Mouse (Mus musculus) B cell, adult 2 months (primary cell): Measurements from ENCODE around the gene Clba1.
A peak's percentile ranks its signal among the peaks of the same experiment; 100 is the strongest.
"Not testable (repeated sequence)": the region's sequence is repeated elsewhere in the genome, so short reads cannot be mapped to it uniquely, and the experiment has no call there.

Experiments
- DNase-seq, 2 experiments: peaks; one replicate each; pipeline ENCODE4 v3.0.0; 2022

The Clba1 gene

GRCm38 (mm10) chr12:112795466-112796104, 13.2 kb upstream of the Clba1 start:
- no peak for DNase-seq

DNA sequence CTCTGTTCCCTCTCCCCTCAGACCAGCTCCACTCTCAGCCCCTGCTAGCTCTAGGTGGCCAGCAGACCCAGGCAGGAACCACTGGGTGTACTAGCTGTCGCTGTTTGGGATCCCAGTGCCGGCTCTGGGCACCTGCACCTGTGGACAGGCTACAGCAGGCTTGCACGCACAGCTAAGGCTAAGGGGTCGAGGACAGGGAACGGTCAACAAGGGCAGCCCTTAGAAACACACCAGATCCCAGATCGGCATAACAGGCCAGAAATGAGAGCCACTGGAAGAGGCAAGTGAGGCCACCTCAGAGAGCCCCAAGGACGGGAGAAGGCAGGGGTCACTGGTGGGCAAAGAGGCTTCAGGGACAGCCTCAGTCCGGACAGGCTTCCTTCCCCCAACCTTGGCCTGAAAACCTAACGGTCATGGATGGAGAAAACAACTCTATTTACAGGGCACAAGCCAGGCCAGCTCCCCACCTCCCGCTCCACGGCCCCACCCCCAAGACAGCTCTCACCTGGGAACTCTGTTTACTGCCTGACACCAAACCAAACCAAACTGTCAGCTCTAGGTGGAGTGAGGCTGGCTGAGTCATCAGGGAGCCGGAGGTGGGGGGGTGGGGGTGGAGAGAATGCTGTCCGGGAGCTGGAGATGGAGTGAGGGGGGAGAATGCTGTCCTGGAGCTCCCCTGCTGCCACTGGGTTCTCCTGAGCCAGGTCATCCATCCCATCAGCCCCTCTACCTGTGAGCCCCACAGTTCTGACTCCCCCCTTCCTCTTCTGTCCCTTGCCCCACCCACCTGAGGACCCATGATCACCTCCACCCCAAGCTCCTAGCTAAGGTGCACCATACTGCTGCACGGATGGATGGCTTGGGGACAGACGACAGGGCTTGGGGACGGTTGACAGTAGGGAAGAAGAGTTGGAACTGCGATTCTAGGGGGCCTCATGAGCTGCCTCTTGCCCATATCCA, 11.9 kb upstream of the Clba1 start:
- no peak for DNase-seq

DNA sequence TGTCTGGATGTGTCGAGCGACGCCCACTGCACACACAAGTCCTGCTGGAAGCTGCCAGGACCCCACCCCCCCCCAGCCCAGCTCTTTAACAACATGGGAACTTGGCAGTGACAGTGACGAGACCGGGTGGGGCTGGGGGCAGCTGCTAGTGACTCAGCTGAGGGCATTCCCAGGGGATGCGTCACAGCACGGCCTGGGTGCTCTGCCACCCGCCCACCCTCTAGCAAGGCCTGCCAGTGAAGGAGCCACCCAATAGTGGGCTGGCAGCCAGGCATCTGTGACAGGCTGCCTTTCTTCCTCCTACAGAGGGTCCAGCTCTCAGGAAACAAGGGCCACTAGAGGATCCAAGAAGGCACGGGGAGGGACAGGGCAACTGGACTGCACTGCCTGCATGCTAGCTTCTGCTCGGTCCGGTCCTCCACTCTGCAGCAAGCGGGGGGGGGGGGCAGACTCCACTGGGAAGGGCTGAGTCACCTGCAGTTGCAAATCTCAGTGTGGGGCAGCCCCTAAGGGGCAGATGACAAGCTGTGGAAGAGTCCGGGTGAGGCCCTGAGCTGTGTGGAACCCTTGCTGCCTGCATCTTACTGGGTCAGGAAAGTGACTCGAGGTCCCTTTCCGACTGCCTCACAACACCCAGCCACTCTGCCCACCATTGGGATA, 10.9 kb upstream of the Clba1 start:
- no peak for DNase-seq

DNA sequence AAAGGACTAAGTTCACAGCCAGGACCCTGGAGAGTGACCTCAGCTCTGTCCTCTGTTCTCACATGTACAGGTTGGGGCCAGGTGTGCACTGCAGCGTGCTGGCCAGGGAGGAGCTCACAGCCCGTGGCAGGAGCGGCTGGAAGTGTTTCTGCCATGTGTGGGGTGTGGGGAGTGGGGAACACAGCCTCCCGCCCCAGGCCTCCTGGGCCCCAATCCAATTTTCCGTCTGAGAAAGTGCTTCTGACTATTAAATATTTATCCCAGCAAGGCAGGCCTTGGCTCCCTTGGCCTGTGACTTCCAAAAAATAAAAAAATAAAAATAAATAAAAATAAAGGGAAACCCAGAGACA, 10.4 kb upstream of the Clba1 start:
- DNase-seq = no peak

- no peak for DNase-seq
These were observed 10.0 kb upstream of the Clba1 start for GRCm38 (mm10) chr12:112798716-112799115.

- DNase-seq = no peak
These were observed 9.3 kb upstream of the Clba1 start for GRCm38 (mm10) chr12:112799237-112799970.

- peak; percentile 90 to 91 for DNase-seq
These were observed 8.3 kb upstream of the Clba1 start for GRCm38 (mm10) chr12:112800476-112800875.

DNA sequence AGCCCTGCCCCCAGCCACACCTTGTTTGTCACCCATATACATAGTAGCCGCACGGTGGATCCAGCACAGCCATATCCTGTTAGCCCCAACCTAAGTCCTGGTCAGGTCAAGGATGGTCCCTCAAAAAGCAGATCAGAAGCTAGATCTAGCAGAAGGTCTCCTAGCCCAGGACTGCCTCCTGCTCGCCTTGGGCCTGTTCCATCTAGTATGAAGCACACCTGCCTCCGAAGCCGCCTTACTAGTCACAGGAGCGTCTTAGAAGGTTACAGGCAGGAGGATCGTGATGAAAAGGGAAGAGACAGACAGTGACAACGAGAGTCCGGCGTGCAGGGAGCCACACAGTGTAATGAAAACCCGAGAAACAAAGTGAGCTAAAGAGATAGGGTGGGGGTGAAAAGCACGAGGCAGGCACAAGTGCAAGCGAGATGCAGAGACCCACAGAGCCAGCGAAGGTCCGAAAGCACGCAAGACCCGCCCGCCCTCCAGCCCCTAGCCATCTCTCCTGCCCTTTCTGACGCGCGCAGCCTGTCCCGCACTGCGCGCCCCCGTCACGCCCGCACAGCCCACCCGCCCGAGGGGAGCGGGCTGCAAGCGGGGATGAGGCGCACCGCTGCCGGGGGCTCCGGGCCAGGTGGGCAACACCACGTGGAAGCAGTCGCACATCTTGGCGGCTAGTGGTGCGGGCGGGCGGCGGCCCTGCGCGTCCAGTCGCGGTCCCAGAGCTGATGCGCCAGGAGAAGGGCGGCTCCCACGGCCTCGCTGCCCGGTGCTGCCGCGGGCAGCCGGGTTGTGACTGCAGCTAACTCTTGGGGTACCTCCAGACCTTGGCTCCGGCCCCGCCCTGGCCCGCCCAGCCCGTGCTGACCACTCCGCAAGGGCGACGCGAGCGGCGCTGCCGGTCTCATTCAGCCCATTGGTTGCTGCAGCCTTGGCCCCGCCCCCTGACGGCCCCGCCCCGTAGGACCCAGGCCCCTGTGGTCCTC, 6.6 kb upstream of the Clba1 start, which contains the start of gene Ahnak2:
Gene Ahnak2, minus strand, starts transcription at position 794 of the 983 bp plus-strand sequence.
- no peak for DNase-seq

DNA sequence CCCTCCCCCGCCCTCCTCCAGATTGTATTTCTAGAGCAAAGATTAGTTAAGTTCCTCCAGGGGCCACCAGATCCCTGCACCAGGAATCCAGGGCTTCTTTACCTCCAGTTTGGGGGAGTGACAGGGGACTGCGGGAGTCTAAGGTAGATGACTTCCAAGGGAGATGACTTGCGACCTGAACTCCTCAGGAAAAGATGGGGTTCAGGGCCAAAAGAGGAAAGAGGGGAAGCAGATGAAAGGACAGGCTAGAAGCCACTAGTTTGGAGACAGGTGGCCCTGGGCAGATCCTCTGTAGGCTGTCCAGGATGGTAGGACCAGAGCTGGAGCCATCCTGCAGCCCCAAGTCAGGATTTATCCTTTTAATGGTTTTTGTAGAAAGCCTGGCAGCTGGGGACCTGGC, 5.8 kb upstream of the Clba1 start:
- no peak for DNase-seq

- DNase-seq = no peak
These were observed 4.7 kb upstream of the Clba1 start for GRCm38 (mm10) chr12:112804046-112804445.

DNA sequence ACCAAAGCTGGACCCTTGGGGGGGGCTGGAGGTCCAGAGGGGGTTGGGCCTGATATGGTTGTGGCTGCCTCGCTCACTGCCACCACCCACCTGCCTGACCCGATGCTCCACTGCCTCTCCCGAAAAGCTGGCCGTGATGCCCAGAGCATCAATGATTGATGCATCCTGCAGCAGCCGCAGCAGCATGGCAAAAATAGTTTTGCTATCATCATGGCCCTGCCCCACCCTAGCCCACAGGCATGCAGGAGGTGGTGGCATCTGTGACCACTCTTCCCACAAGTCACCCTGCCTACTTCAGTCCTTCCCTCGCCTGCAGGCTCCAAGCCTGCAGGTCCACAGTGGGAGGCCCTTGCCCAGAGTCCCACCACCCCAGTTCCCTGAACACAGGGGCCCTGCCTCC, 2.7 kb upstream of the Clba1 start:
- DNase-seq = no peak

GRCm38 (mm10) chr12:112807796-112808195, 941 bp upstream of the Clba1 start:
- no peak for DNase-seq

DNA sequence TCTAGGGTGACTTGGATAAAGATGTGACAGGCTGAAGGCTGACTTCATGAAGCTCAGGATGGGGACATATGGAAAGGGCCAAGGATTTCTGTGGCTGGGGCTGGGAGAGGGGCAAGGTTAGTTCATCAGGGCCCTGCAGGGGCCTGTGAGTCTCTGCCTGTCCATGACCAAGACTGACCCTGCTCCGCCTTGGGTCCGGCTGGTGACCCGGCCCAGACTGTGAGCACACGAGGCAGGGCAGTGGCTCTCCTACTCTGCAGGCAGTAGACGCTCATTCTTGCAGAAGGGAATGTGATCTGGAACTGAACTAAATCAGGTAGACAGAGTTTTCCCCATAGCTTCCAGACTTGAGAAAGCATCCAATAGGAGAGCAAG, 538 bp upstream of the Clba1 start:
- DNase-seq = no peak

GRCm38 (mm10) chr12:112809641-112810040, 904 bp downstream of the Clba1 start:
- no peak for DNase-seq

DNA sequence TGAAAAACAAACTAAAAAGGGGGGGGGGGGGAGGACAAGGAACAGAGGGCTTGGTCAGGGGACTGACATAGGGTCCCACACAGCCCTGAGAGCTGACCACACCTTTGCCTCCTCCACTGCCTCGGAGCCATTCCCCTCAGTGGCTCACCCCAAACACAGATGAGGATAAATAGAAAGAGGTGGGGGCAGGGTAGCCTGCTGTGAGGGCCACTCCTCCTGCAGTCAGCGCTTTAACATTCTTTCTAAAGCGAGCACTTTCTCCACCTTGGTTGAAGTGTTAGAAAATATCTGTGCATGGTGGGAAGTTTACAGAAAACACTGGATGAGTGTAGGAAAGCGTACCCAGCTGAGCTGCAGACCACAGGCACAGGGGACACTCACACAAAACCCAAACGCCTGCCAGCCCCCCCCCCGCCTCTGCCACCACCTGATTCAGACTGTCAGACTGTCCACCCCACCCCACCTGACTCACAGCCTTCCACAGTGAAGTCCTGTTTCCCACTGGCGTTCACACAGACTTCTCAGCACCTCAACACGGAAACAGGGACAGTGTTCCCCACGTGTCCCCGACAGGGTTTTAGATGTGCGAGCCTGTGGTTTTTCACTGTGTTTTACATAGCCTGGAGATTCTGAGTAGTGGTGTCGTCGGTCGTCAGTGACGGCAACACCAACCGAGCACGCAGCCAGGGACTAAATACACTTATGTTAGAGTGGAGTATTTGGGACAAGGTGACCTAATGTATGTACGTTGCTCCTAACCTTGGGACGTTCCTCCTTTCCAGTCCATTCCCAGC, 1.6 kb downstream of the Clba1 start:
- DNase-seq = no peak

GRCm38 (mm10) chr12:112813370-112813769, 4.6 kb downstream of the Clba1 start:
- DNase-seq = no peak

- DNase-seq = no peak
These were observed 6.1 kb downstream of the Clba1 start for GRCm38 (mm10) chr12:112814682-112815470.

GRCm38 (mm10) chr12:112816294-112816693, 7.6 kb downstream of the Clba1 start:
- DNase-seq = peak; percentile 75 to 78

DNA sequence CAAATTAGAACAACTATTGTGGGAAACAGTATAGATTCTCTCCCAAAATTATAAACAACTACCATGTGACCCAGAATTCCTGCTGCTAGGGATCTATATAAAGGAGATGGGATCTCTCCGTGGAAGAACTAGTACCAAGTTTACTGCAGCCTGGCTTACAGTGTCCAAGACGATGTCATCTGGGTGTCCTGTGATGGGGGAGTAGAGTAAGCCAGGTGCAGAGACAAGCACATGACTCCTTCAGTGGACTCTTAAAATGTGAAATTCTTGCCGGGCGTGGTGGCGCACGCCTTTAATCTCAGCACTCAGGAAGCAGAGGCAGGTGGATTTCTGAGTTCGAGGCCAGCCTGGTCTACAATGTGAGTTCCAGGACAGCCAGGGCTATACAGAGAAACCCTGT, 8.1 kb downstream of the Clba1 start:
- not testable (repeated sequence) for DNase-seq

GRCm38 (mm10) chr12:112819057-112819662, 10.4 kb downstream of the Clba1 start:
- DNase-seq = no peak
